Mouse (Mus musculus) neural tube, embryonic 13.5 days (tissue): ENCODE data around the gene Sh2d7. TPM values are rescaled to one million over a fixed set of nuclear protein-coding genes. Genes with fewer than 3 reads are reported as not detected.

ENCODE experiments used
- ATAC-seq: fragments of 200-750 bp; cut with Nextera tagmentation; 2 replicates; pipeline ENCODE4 v1.8.0; 2017; ENCODE audit warnings: low read depth, mild to moderate bottlenecking, moderate TSS enrichment, moderate library complexity
- H3K27ac ChIP-seq: fragments of 300-500 bp; sonication (generic); replicated peaks from 2 replicates; pipeline ENCODE4 v1.5.1; 2015; ENCODE audit warnings: moderate library complexity, mild to moderate bottlenecking, inconsistent platforms
- H3K27me3 ChIP-seq: fragments of 300-500 bp; sonication (generic); 2 replicates; pipeline ENCODE4 v1.6.1; 2015; ENCODE audit warnings: mild to moderate bottlenecking, inconsistent platforms
- H3K36me3 ChIP-seq: fragments of 300-500 bp; sonication (generic); 2 replicates; pipeline ENCODE4 v1.6.1; 2015; ENCODE audit warnings: mild to moderate bottlenecking, inconsistent platforms
- H3K4me1 ChIP-seq: fragments of 300-500 bp; sonication (generic); replicated peaks from 2 replicates; pipeline ENCODE4 v1.6.1; 2015; ENCODE audit warnings: inconsistent platforms
- H3K4me2 ChIP-seq: fragments of 300-500 bp; sonication (generic); 2 replicates; pipeline ENCODE4 v1.6.1; 2015; ENCODE audit warnings: inconsistent platforms, mild to moderate bottlenecking, moderate library complexity
- H3K4me3 ChIP-seq: fragments of 300-500 bp; sonication (generic); 2 replicates; pipeline ENCODE4 v1.5.1; 2015; ENCODE audit warnings: mild to moderate bottlenecking, inconsistent platforms
- H3K9ac ChIP-seq: fragments of 300-500 bp; sonication (generic); 2 replicates; pipeline ENCODE4 v1.6.1; 2015; ENCODE audit warnings: moderate library complexity, mild to moderate bottlenecking, inconsistent platforms
- H3K9me3 ChIP-seq: fragments of 300-500 bp; sonication (generic); 2 replicates; pipeline ENCODE4 v1.6.1; 2016; ENCODE audit warnings: inconsistent platforms
- WGBS: fragments of 180-500 bp; shearing (Covaris S2); methylation state at CpG from one replicate; pipeline ENCODE4 v1.1.7; 2015; 5-methylcytosine and 5-hydroxymethylcytosine counted together
- polyA plus RNA-seq: library from polyadenylated mRNA; unstranded; fragments of >200 nt; fragmentation: Nextera tagmentation; extraction: Ambion mirVana; gene quantifications from 2 replicates; pipeline ENCODE4 v1.2.1, GENCODE M21; 2015

Sh2d7 gene
- not detected in 2 replicates for polyA plus RNA-seq

- no peaks in the 10 kb centered on the region for H3K27me3 ChIP-seq
- no peaks in the 10 kb centered on the region for H3K36me3 ChIP-seq
- peaks cover 23% of the 10 kb centered on the region for H3K4me1 ChIP-seq
- no peak within 1 kb of the TSS for H3K4me3 ChIP-seq
- H3K9ac ChIP-seq, result no peak within 1 kb of the TSS
- 94% methylated on average over 14 of the region's 14 CpGs for WGBS
- H3K27ac ChIP-seq, result no peak within 1 kb of the TSS
- no peak within 1 kb of the TSS for H3K4me2 ChIP-seq
- no peaks in the 10 kb centered on the region for H3K9me3 ChIP-seq
- ATAC-seq, result no peak
These were observed at the start of gene Sh2d7 for GRCm38 (mm10) chr9:54538684-54539083. TSS of gene Sh2d7 (plus strand) at chr9:54538984.

GRCm38 (mm10) chr9:54489599-54489998 is 49.2 kb upstream of the Sh2d7 start:
- Histone ChIP-seq H3K9me3 (no peaks in the 10 kb centered on the region), H3K27me3 (no peaks in the 10 kb centered on the region), H3K4me3 (no peak overlapping the region), H3K36me3 (no peaks in the 10 kb centered on the region), H3K27ac (no peak overlapping the region), H3K9ac (no peak overlapping the region), H3K4me1 (no peaks in the 10 kb centered on the region), H3K4me2 (no peak overlapping the region)
- WGBS, result 81% methylated on average over 2 of the region's 2 CpGs
- no peak for ATAC-seq

- no peak overlapping the region for H3K4me2 ChIP-seq
- H3K27ac ChIP-seq, result no peak overlapping the region
- no peak for ATAC-seq
- H3K36me3 ChIP-seq, result no peaks in the 10 kb centered on the region
- 88% methylated on average over 2 of the region's 2 CpGs for WGBS
- H3K9me3 ChIP-seq, result no peaks in the 10 kb centered on the region
- H3K27me3 ChIP-seq, result no peaks in the 10 kb centered on the region
- no peaks in the 10 kb centered on the region for H3K4me1 ChIP-seq
- no peak overlapping the region for H3K9ac ChIP-seq
- no peak overlapping the region for H3K4me3 ChIP-seq
These were observed 48.4 kb upstream of the Sh2d7 start for GRCm38 (mm10) chr9:54490431-54490830.

- 83% methylated on average over 6 of the region's 6 CpGs for WGBS
- H3K9me3 ChIP-seq, result no peaks in the 10 kb centered on the region
- H3K27me3 ChIP-seq, result peaks cover 4% of the 10 kb centered on the region; the same call in 1 of the 2 replicates
- ATAC-seq, result no peak
- no peaks in the 10 kb centered on the region for H3K36me3 ChIP-seq
- H3K4me1 ChIP-seq, result peaks cover 30% of the 10 kb centered on the region
- peak overlapping the region; percentile 71; the same call in 1 of the 2 replicates for H3K4me3 ChIP-seq
- peak overlapping the region; percentile 63 for H3K4me2 ChIP-seq
- H3K9ac ChIP-seq, result peak overlapping the region; percentile 85; the same call in 1 of the 2 replicates
- no peak overlapping the region for H3K27ac ChIP-seq
These were observed 39.5 kb upstream of the Sh2d7 start for GRCm38 (mm10) chr9:54499291-54499690.

GRCm38 (mm10) chr9:54499791-54500190 is 39.0 kb upstream of the Sh2d7 start:
- Histone ChIP-seq H3K27ac (no peak overlapping the region), H3K4me2 (peak overlapping the region; percentile 63), H3K4me1 (peaks cover 30% of the 10 kb centered on the region), H3K4me3 (peak overlapping the region; percentile 71), H3K36me3 (no peaks in the 10 kb centered on the region), H3K27me3 (peaks cover 4% of the 10 kb centered on the region; the same call in 1 of the 2 replicates), H3K9me3 (no peaks in the 10 kb centered on the region), H3K9ac (peak overlapping the region; percentile 85)
- ATAC-seq, result no peak
- 82% methylated on average over 3 of the region's 3 CpGs for WGBS

GRCm38 (mm10) chr9:54500832-54501452 is 37.8 kb upstream of the Sh2d7 start:
- H3K9ac ChIP-seq, result peak overlapping the region; percentile 85
- H3K4me1 ChIP-seq, result peaks cover 30% of the 10 kb centered on the region
- H3K27ac ChIP-seq, result peak overlapping the region; percentile 86
- WGBS, result under 1% methylated on average over 43 of the region's 43 CpGs
- H3K27me3 ChIP-seq, result peaks cover 4% of the 10 kb centered on the region; the same call in 1 of the 2 replicates
- peak overlapping the region; percentile 63 for H3K4me2 ChIP-seq
- peak overlapping the region; percentile 71 for H3K4me3 ChIP-seq
- no peaks in the 10 kb centered on the region for H3K36me3 ChIP-seq
- no peaks in the 10 kb centered on the region for H3K9me3 ChIP-seq
- peak; percentile 55 for ATAC-seq

GRCm38 (mm10) chr9:54501453-54502110 is 37.2 kb upstream of the Sh2d7 start, which contains the start of gene Dmxl2:
TSS of gene Dmxl2 (minus strand) at chr9:54501626.
- no peaks in the 10 kb centered on the region for H3K9me3 ChIP-seq
- peak within 1 kb of the TSS; percentile 63 for H3K4me2 ChIP-seq
- H3K27ac ChIP-seq, result peak within 1 kb of the TSS; percentile 86
- peak within 1 kb of the TSS; percentile 85 for H3K9ac ChIP-seq
- no peaks in the 10 kb centered on the region for H3K36me3 ChIP-seq
- peak within 1 kb of the TSS; percentile 71 for H3K4me3 ChIP-seq
- ATAC-seq, result peak; percentile 96
- peaks cover 4% of the 10 kb centered on the region; the same call in 1 of the 2 replicates for H3K27me3 ChIP-seq
- H3K4me1 ChIP-seq, result peaks cover 30% of the 10 kb centered on the region
- under 1% methylated on average over 95 of the region's 99 CpGs for WGBS

- ATAC-seq, result no peak; the same call in 1 of the 2 replicates
- Histone ChIP-seq H3K36me3 (no peaks in the 10 kb centered on the region), H3K27me3 (peaks cover 4% of the 10 kb centered on the region; the same call in 1 of the 2 replicates), H3K9me3 (no peaks in the 10 kb centered on the region), H3K4me1 (peaks cover 30% of the 10 kb centered on the region), H3K4me3 (peak overlapping the region; percentile 71), H3K9ac (peak overlapping the region; percentile 85), H3K4me2 (peak overlapping the region; percentile 63), H3K27ac (peak overlapping the region; percentile 86; the same call in 1 of the 2 replicates)
- 5% methylated on average over 13 of the region's 13 CpGs for WGBS
These were observed 36.7 kb upstream of the Sh2d7 start for GRCm38 (mm10) chr9:54502111-54502495.

- WGBS, result 13% methylated on average over 12 of the region's 12 CpGs
- peak overlapping the region; percentile 12; the same call in 1 of the 2 replicates for H3K9ac ChIP-seq
- no peak for ATAC-seq
These were observed 35.9 kb upstream of the Sh2d7 start for GRCm38 (mm10) chr9:54502873-54503272.

GRCm38 (mm10) chr9:54515991-54516390 is 22.8 kb upstream of the Sh2d7 start:
- Histone ChIP-seq H3K36me3 (no peaks in the 10 kb centered on the region), H3K27me3 (no peaks in the 10 kb centered on the region), H3K9ac (no peak overlapping the region), H3K4me2 (no peak overlapping the region), H3K4me3 (no peak overlapping the region), H3K9me3 (no peaks in the 10 kb centered on the region), H3K27ac (no peak overlapping the region), H3K4me1 (no peaks in the 10 kb centered on the region)
- ATAC-seq, result no peak
- WGBS, result 94% methylated on average over 2 of the region's 2 CpGs

More at GRCm38 (mm10) chr9:54502873-54503272, 35.9 kb upstream of the Sh2d7 start:
- Histone ChIP-seq H3K4me2 (peak overlapping the region; percentile 63), H3K9me3 (no peaks in the 10 kb centered on the region), H3K4me1 (peaks cover 30% of the 10 kb centered on the region), H3K27me3 (peaks cover 4% of the 10 kb centered on the region; the same call in 1 of the 2 replicates), H3K4me3 (peak overlapping the region; percentile 71), H3K36me3 (no peaks in the 10 kb centered on the region), H3K27ac (no peak overlapping the region)

- Histone ChIP-seq H3K36me3 (no peaks in the 10 kb centered on the region), H3K4me3 (no peak overlapping the region), H3K27me3 (no peaks in the 10 kb centered on the region), H3K4me1 (no peaks in the 10 kb centered on the region), H3K4me2 (no peak overlapping the region), H3K27ac (no peak overlapping the region), H3K9ac (no peak overlapping the region), H3K9me3 (no peaks in the 10 kb centered on the region)
- WGBS, result 74% methylated on average over 7 of the region's 7 CpGs
- ATAC-seq, result no peak
These were observed 19.9 kb upstream of the Sh2d7 start for GRCm38 (mm10) chr9:54518921-54519320.

GRCm38 (mm10) chr9:54520286-54520685 is 18.5 kb upstream of the Sh2d7 start:
- H3K4me1 ChIP-seq, result no peaks in the 10 kb centered on the region

More at GRCm38 (mm10) chr9:54520286-54520685, 18.5 kb upstream of the Sh2d7 start:
- H3K9ac ChIP-seq, result no peak overlapping the region
- no peak overlapping the region for H3K27ac ChIP-seq
- WGBS, result 83% methylated on average over 4 of the region's 4 CpGs
- no peaks in the 10 kb centered on the region for H3K36me3 ChIP-seq
- H3K9me3 ChIP-seq, result no peaks in the 10 kb centered on the region
- no peaks in the 10 kb centered on the region for H3K27me3 ChIP-seq
- H3K4me2 ChIP-seq, result no peak overlapping the region
- ATAC-seq, result no peak
- no peak overlapping the region for H3K4me3 ChIP-seq
